Mouse (Mus musculus) megakaryocyte progenitor cell, adult 5-6 weeks (primary cell): ENCODE results near the gene Six3. TPM values are rescaled to one million over a fixed set of nuclear protein-coding genes. Genes with fewer than 3 reads are reported as not detected.

Experiments used
- total RNA-seq, 2 experiments: library from RNA; stranded (forward) in 1 of 2; stranded (reverse) in 1 of 2; fragments of 157-497, 149-512 nt in 1 of 2; fragments of 200-1000 nt in 1 of 2; gene quantifications; 2 replicates each; pipeline versions ENCODE4 v1.2.3 to v1.2.4; 2015 to 2017

Gene Six3
- total RNA-seq, 2 experiments from 2014 or later, result not detected

Other genes with a start within 250 kb of the Six3 start
- not detected in 2 replicates for gene Six2, start 74.7 kb downstream of the Six3 start, total RNA-seq (2015)
- gene Six2, start 74.7 kb downstream of the Six3 start, total RNA-seq (2017), result not detected in 2 replicates